In the genomic region with DNA sequence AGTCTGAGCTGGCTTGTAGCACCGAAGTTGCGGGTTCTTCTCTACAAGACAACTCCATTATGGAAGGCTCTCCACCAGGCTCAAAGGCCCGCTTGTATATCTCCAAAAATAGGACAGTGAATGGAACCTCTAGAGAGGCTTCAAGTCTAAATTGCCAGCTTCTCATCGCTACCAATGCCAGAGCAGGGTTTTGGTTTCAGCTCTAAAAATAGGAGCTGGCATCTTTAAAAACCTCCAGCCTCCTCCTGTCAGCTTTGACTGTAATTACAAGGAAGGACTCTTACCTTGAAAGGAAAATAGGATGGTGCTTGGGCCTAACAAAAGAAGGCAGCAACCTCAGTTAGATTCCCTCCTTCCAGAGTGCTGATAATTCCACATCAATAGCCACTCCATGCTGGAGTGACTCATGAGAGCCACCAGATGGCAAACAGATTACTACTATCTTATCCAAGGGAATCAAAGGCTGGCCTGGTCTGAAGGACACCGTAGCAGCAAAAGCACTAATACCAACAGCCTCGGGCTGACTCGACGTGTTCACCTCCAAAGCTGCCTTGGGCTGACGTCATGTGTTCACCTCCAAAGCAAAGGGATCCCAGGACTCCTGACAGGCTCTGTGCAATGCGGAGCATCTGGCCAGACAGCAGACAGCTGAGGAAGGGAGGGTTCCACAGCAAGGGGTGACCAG, we compare ENCODE assay signal across 18 mouse cellular contexts. TPM values are rescaled to one million over a fixed set of nuclear protein-coding genes. Genes with fewer than 3 reads are reported as not detected.
DNase-seq lines count a peak whose midpoint lies in the region; TF ChIP-seq lines count a peak whose summit lies in the region.
"Had no signal": no experiment of that assay in that cellular context is flagged by ENCODE, and none has a peak within 500 bp of the region (broad histone marks: within the 10 kb centered on the region; RNA-seq: fewer than 3 reads in every experiment).

No protein-coding gene starts in this region.

- intact Hi-C loops in gastrocnemius, adult 2 months (cut with DNase I): no loop called here
- intact Hi-C loops in gastrocnemius, postnatal 36 days (cut with DNase I): no loop called here

- H3K4me3 ChIP-seq in gastrocnemius, adult 2 months: peak overlapping the region; percentile 37
- H3K4me3 ChIP-seq in layer of hippocampus, adult 2 months: no peak overlapping the region
- H3K4me3 ChIP-seq: embryonic facial prominence, embryonic 15.5 days; limb, embryonic 10.5 days had no signal

- TF ChIP-seq CTCF in gastrocnemius, adult 2 months (IDR thresholded peaks at IDR 0.05): 0 out of 2 replicates have a peak, but pooled peaks have one; percentile 17
- TF ChIP-seq CTCF in layer of hippocampus, adult 2 months (conservative IDR thresholded peaks at IDR 0.05): peak; percentile 36

- peak overlapping the region; percentile 88 for H3K27ac ChIP-seq in gastrocnemius, adult 2 months
- H3K27ac ChIP-seq in layer of hippocampus, adult 2 months: no peak overlapping the region
- H3K27ac ChIP-seq: embryonic facial prominence, embryonic 15.5 days; limb, embryonic 10.5 days had no signal

- DNase-seq in adrenal gland, adult 2 months: peak; percentile 47
- no peak for DNase-seq in adrenal gland, postnatal 25 days
- DNase-seq in gastrocnemius, adult 2 months: peak; percentile 54
- DNase-seq in gastrocnemius, postnatal 36 days: no peak
- DNase-seq in layer of hippocampus, adult 2 months (ENCODE audit: low spot score in 2 of 2): no peak
- DNase-seq in layer of hippocampus, adult 11-12 months (ENCODE audit: low spot score): no peak
- DNase-seq in retina, postnatal 7 days (ENCODE audit: low read depth, low spot score): peak; percentile 46
- no peak for DNase-seq in thymus, postnatal 10 days (ENCODE audit: low spot score in 2 of 2)
- DNase-seq: cerebellum, postnatal 36 days; heart, adult 11 months; kidney, adult 2 months; kidney, postnatal 10 days; liver, postnatal 0 days; lung, postnatal 10 days; right cerebral cortex, adult 18-20 months; thymus, adult 18-20 months had no signal

RNA-seq across cellular contexts. Expression of a gene that starts 28.6 kb away (rescaled TPM):
- 100 to 1,000 TPM in 1 of 2 experiments, 10 to 100 TPM in 1; 71.6 to 102 TPM for total RNA-seq in adrenal gland, adult 2 months (2021)
- 74.0 and 75.6 TPM in 2 replicates for polyA plus RNA-seq in adrenal gland, adult 2 months (2012; rRNA removed)
- total RNA-seq in adrenal gland, postnatal 25 days (2021): 82.0 and 86.6 TPM in 2 replicates
- 10 to 100 TPM; 40.7 to 49.0 TPM for total RNA-seq in gastrocnemius, adult 2 months (2021)
- total RNA-seq in gastrocnemius, postnatal 36 days (2021): 10 to 100 TPM; 43.7 to 44.0 TPM
- 10 to 100 TPM; 18.3 to 18.8 TPM for total RNA-seq in layer of hippocampus, adult 2 months (2021)

Comparison
In these comparisons a context has a peak if more than half of its experiments do, and no peak if none do; other contexts are left out.
1. DNase-seq: peak in adrenal gland, adult 2 months (single experiment), gastrocnemius, adult 2 months (single experiment) and retina, postnatal 7 days (single experiment); none in adrenal gland, postnatal 25 days (single experiment), gastrocnemius, postnatal 36 days (0 of 2), layer of hippocampus, adult 2 months (0 of 2), layer of hippocampus, adult 11-12 months (single experiment) and thymus, postnatal 10 days (0 of 2).